7 mouse cellular contexts compared by ENCODE assay signal in genomic region chr15:79723439-79723838, GRCm38 (mm10). TPM values are rescaled to one million over a fixed set of nuclear protein-coding genes. Genes with fewer than 3 reads are reported as not detected.
A peak's percentile ranks its signal among the peaks of the same experiment; 100 is the strongest.
DNase-seq lines count a peak whose midpoint lies in the region; TF ChIP-seq lines count a peak whose summit lies in the region.

No protein-coding gene starts in this region.

- no peak overlapping the region for H3K27ac ChIP-seq in CH12.LX (ENCODE audit: insufficient read depth, low read depth)
- H3K27ac ChIP-seq in small intestine, adult 2 months (ENCODE audit: insufficient read depth, low read depth, low read length) = no peak overlapping the region

- H3K9ac ChIP-seq in CH12.LX (ENCODE audit: insufficient read depth, low read depth) = no peak overlapping the region

- 24% methylated on average over 1 of the region's 1 CpGs for WGBS in lung, adult 2 months
- 28% methylated on average over 1 of the region's 1 CpGs for WGBS in small intestine, adult 2 months

- TF ChIP-seq EP300 in CH12.LX (IDR thresholded peaks at IDR 0.05; ENCODE audit: low read length) = no peak

- TF ChIP-seq CTCF in CH12.LX (conservative IDR thresholded peaks at IDR 0.05 in 1 of 2, IDR thresholded peaks at IDR 0.05 in 1 of 2; ENCODE audit: low read depth in 2 of 2, low read length in 2 of 2) = peak; percentile 25 to 77; a peak in 3 of 4 replicates
- TF ChIP-seq CTCF in lung, adult 2 months (IDR thresholded peaks at IDR 0.05; ENCODE audit: insufficient read depth, low read length) = peak; percentile 70
- peak; percentile 58; the same call in 1 of the 2 replicates for TF ChIP-seq CTCF in small intestine, adult 2 months (IDR thresholded peaks at IDR 0.05; ENCODE audit: extremely low read depth, insufficient read length, insufficient replicate concordance, low read depth, low read length)

- H3K9me3 ChIP-seq in CH12.LX (replicated peaks; ENCODE audit: low read length) = no peaks in the 10 kb centered on the region

- peak; percentile 54 for DNase-seq in layer of hippocampus, adult 9-11 months
- DNase-seq in layer of hippocampus, adult 8-10 months (ENCODE audit: low spot score in 2 of 2) = no peak
- peak; percentile 62 for DNase-seq in CH12.LX (ENCODE audit: extremely low read depth)
- DNase-seq in T-cell, adult 2 months (ENCODE audit: low spot score) = peak; percentile 51
- peak; percentile 53 for DNase-seq in gastrocnemius, postnatal 14 days
- peak; percentile 23 for DNase-seq in lung, adult 2 months

- in situ Hi-C loops in CH12.LX (cut with MboI; ENCODE audit: low pct_ligation_motif_present, low pct_unique_long_range_greater_than_20kb, low sequenced_read_pairs) = no loop called here

- H3K4me1 ChIP-seq in CH12.LX (ENCODE audit: control insufficient read depth in 1 of 2, insufficient read depth in 2 of 2) = peaks cover 0 to 48% of the 10 kb centered on the region in 2 experiments; a peak in 3 of 4 replicates
- H3K4me1 ChIP-seq in lung, adult 2 months (ENCODE audit: control insufficient read depth, insufficient read depth, low read length) = no peaks in the 10 kb centered on the region
- no peaks in the 10 kb centered on the region for H3K4me1 ChIP-seq in small intestine, adult 2 months (ENCODE audit: control insufficient read depth, insufficient read depth, insufficient read length, low read length)

- no peaks in the 10 kb centered on the region for H3K27me3 ChIP-seq in CH12.LX (replicated peaks)
- H3K27me3 ChIP-seq in small intestine, adult 2 months (ENCODE audit: control insufficient read depth, insufficient read depth, low read length) = no peaks in the 10 kb centered on the region

- dilution Hi-C loops in CH12.LX (cut with MboI; ENCODE audit: extremely low pct_ligation_motif_present, extremely low pct_unique_long_range_greater_than_20kb, low sequenced_read_pairs) = no loop called here

- peaks cover 66 to 93% of the 10 kb centered on the region in 2 experiments for H3K36me3 ChIP-seq in CH12.LX (replicated peaks in 1 of 2; ENCODE audit: control insufficient read depth in 1 of 2, insufficient read depth in 1 of 2, low read length in 1 of 2)
- H3K36me3 ChIP-seq in small intestine, adult 2 months (ENCODE audit: control insufficient read depth, insufficient read depth, low read length) = peaks cover 39% of the 10 kb centered on the region

- intact Hi-C loops in gastrocnemius, postnatal 14 days (cut with DNase I; ENCODE audit: low total_unique reads) = no loop called here

- no peak overlapping the region for H3K4me2 ChIP-seq in CH12.LX (ENCODE audit: insufficient read depth, low read depth, poor library complexity, severe bottlenecking)

- no peaks in the 10 kb centered on the region for H3K79me2 ChIP-seq in CH12.LX (replicated peaks; ENCODE audit: control insufficient read depth, extremely low read depth, insufficient read depth, poor library complexity, severe bottlenecking)

- no peak overlapping the region for H3K4me3 ChIP-seq in CH12.LX (replicated peaks in 1 of 3; ENCODE audit: low read depth in 2 of 3, low read length in 2 of 3, poor library complexity in 1 of 3)
- H3K4me3 ChIP-seq in lung, adult 2 months (replicated peaks; ENCODE audit: extremely low read depth, low read depth, low read length) = no peak overlapping the region
- H3K4me3 ChIP-seq in small intestine, adult 2 months (ENCODE audit: low read depth, low read length) = no peak overlapping the region

- peak; percentile 68 for TF ChIP-seq RAD21 in CH12.LX (IDR thresholded peaks at IDR 0.05; ENCODE audit: low read depth, low read length)

- TF ChIP-seq POLR2A in CH12.LX (IDR thresholded peaks at IDR 0.05; ENCODE audit: low read depth, low read length) = no peak
- no peak for TF ChIP-seq POLR2A in lung, adult 2 months (IDR thresholded peaks at IDR 0.05; ENCODE audit: borderline replicate concordance, extremely low read depth, low read depth, low read length)
- TF ChIP-seq POLR2A in small intestine, adult 2 months (IDR thresholded peaks at IDR 0.05; ENCODE audit: low read depth, low read length) = no peak

TF ChIP-seq in CH12.LX, 34 proteins besides CTCF, POLR2A, EP300 and RAD21:
- TF ChIP-seq TBP (conservative IDR thresholded peaks at IDR 0.05; ENCODE audit: low read depth, low read length) (no peak), JUND (conservative IDR thresholded peaks at IDR 0.05; ENCODE audit: low read depth, low read length) (no peak), IRF4 (IDR thresholded peaks at IDR 0.05; ENCODE audit: low read depth, low read length) (0 out of 2 replicates have a peak, but pooled peaks have one; percentile 8), BHLHE40 (IDR thresholded peaks at IDR 0.05; ENCODE audit: low read depth, low read length) (no peak), UBTF (IDR thresholded peaks at IDR 0.05; ENCODE audit: low read depth, low read length) (no peak), USF2 (conservative IDR thresholded peaks at IDR 0.05; ENCODE audit: low read depth, low read length) (no peak), ELF1 (IDR thresholded peaks at IDR 0.05; ENCODE audit: low read depth, low read length) (peak; percentile 32; the same call in 1 of the 2 replicates), SMC3 (IDR thresholded peaks at IDR 0.05; ENCODE audit: low read depth, low read length) (peak; percentile 51)
TF ChIP-seq in CH12.LX: peak in this region for 3.

RNA-seq across cellular contexts. Expression of gene Sun2, which starts 18.9 kb away (rescaled TPM):
- 10 to 100 TPM; 29.4 to 44.7 (median 37.0) TPM for total RNA-seq in layer of hippocampus, adult 8-10 months (2022)
- total RNA-seq in CH12.LX (2012; rRNA removed) (20.1 and 26.5 TPM in 2 replicates), CH12.LX (2014; rRNA removed) (18.6 and 20.8 TPM in 2 replicates)
- polyA plus RNA-seq in CH12.LX (2012; ENCODE audit: insufficient read length, low read depth) = 19.7 and 22.3 TPM in 2 replicates
- total RNA-seq in gastrocnemius, postnatal 14 days (2021) = 10 to 100 TPM; 62.3 to 81.4 TPM
- polyA plus RNA-seq in lung, adult 2 months (2012; rRNA removed) = 74.7 and 88.6 TPM in 2 replicates
- 12.1 and 18.5 TPM in 2 replicates for polyA plus RNA-seq in small intestine, adult 2 months (2012; rRNA removed)

RNA-seq across cellular contexts. Expression of gene Gtpbp1, which starts 32.8 kb away (rescaled TPM):
- 10 to 100 TPM; 49.4 to 61.5 (median 52.8) TPM for total RNA-seq in layer of hippocampus, adult 8-10 months (2022)
- total RNA-seq in CH12.LX (2012; rRNA removed) (32.9 and 34.2 TPM in 2 replicates), CH12.LX (2014; rRNA removed) (25.3 and 25.5 TPM in 2 replicates)
- 45.2 and 45.3 TPM in 2 replicates for polyA plus RNA-seq in CH12.LX (2012; ENCODE audit: insufficient read length, low read depth)
- 10 to 100 TPM; 17.7 to 18.0 TPM for total RNA-seq in gastrocnemius, postnatal 14 days (2021)
- polyA plus RNA-seq in lung, adult 2 months (2012; rRNA removed) = 33.4 and 37.3 TPM in 2 replicates
- polyA plus RNA-seq in small intestine, adult 2 months (2012; rRNA removed) = 18.6 and 34.9 TPM in 2 replicates

RNA-seq across cellular contexts. Expression of gene Josd1, which starts 35.7 kb away (rescaled TPM):
- 10 to 100 TPM; 43.5 to 54.0 (median 46.4) TPM for total RNA-seq in layer of hippocampus, adult 8-10 months (2022)
- total RNA-seq in CH12.LX (2012; rRNA removed) (34.9 and 41.0 TPM in 2 replicates), CH12.LX (2014; rRNA removed) (48.3 and 50.6 TPM in 2 replicates)
- polyA plus RNA-seq in CH12.LX (2012; ENCODE audit: insufficient read length, low read depth) = 28.2 and 30.1 TPM in 2 replicates
- total RNA-seq in gastrocnemius, postnatal 14 days (2021) = 10 to 100 TPM in 1 of 2 experiments, 1 to 10 TPM in 1; 9.8 to 11.1 TPM
- 16.3 and 22.2 TPM in 2 replicates for polyA plus RNA-seq in lung, adult 2 months (2012; rRNA removed)
- polyA plus RNA-seq in small intestine, adult 2 months (2012; rRNA removed) = 9.5 and 14.2 TPM in 2 replicates

RNA-seq across cellular contexts. Expression of gene Tomm22, which starts 52.8 kb away (rescaled TPM):
- total RNA-seq in layer of hippocampus, adult 8-10 months (2022) = 100 to 1,000 TPM in 3 of 4 experiments, 10 to 100 TPM in 1; 89.4 to 103 (median 101) TPM
- total RNA-seq in CH12.LX (2012; rRNA removed) = 109 and 142 TPM in 2 replicates
- 495 and 496 TPM in 2 replicates for total RNA-seq in CH12.LX (2014; rRNA removed)
- polyA plus RNA-seq in CH12.LX (2012; ENCODE audit: insufficient read length, low read depth) = 212 and 234 TPM in 2 replicates
- total RNA-seq in gastrocnemius, postnatal 14 days (2021) = 10 to 100 TPM; 78.3 to 80.4 TPM
- 21.3 and 31.9 TPM in 2 replicates for polyA plus RNA-seq in lung, adult 2 months (2012; rRNA removed)
- 13.8 and 21.7 TPM in 2 replicates for polyA plus RNA-seq in small intestine, adult 2 months (2012; rRNA removed)

RNA-seq across cellular contexts. Expression of gene Dnal4, which starts 54.2 kb away (rescaled TPM):
- total RNA-seq in layer of hippocampus, adult 8-10 months (2022) = 10 to 100 TPM; 45.6 to 58.6 (median 54.5) TPM
- total RNA-seq in CH12.LX (2012; rRNA removed) (16.5 and 20.9 TPM in 2 replicates), CH12.LX (2014; rRNA removed) (11.3 and 11.7 TPM in 2 replicates)
- 17.8 and 18.5 TPM in 2 replicates for polyA plus RNA-seq in CH12.LX (2012; ENCODE audit: insufficient read length, low read depth)
- total RNA-seq in gastrocnemius, postnatal 14 days (2021) = 1 to 10 TPM; 7.4 to 7.6 TPM
- 51.1 and 51.2 TPM in 2 replicates for polyA plus RNA-seq in lung, adult 2 months (2012; rRNA removed)
- 8.6 and 18.7 TPM in 2 replicates for polyA plus RNA-seq in small intestine, adult 2 months (2012; rRNA removed)

Comparison
In these comparisons a context has a peak if more than half of its experiments do, and no peak if none do; other contexts are left out.
1. DNase-seq: peak in layer of hippocampus, adult 9-11 months (single experiment), CH12.LX (single experiment), T-cell, adult 2 months (single experiment), gastrocnemius, postnatal 14 days (single experiment) and lung, adult 2 months (single experiment); none in layer of hippocampus, adult 8-10 months (0 of 2).
2. Peak in every context shown above with its lines, with median percentiles within 50 percentile points of each other: CTCF ChIP-seq.